Mouse (Mus musculus) forebrain, embryonic 12.5 days (tissue): ENCODE data around the gene Lancl2. TPM values are rescaled to one million over a fixed set of nuclear protein-coding genes. Genes with fewer than 3 reads are reported as not detected.

Source experiments
- ATAC-seq: fragments of 200-750 bp; cut with Nextera tagmentation; 2 replicates; pipeline ENCODE4 v1.8.0; 2017; ENCODE audit warnings: moderate TSS enrichment; ENCODE audit not compliant: low FRiP score
- H3K27ac ChIP-seq: fragments of 300-500 bp; sonication (generic); 2 replicates; pipeline ENCODE4 v1.5.1; 2016; ENCODE audit warnings: mild to moderate bottlenecking
- H3K27me3 ChIP-seq: fragments of 300-500 bp; sonication (generic); 2 replicates; pipeline ENCODE4 v1.6.1; 2016; ENCODE audit warnings: mild to moderate bottlenecking
- H3K36me3 ChIP-seq: fragments of 300-500 bp; sonication (generic); replicated peaks from 2 replicates; pipeline ENCODE4 v1.6.1; 2016; ENCODE audit warnings: mild to moderate bottlenecking
- H3K4me1 ChIP-seq: fragments of 300-500 bp; sonication (generic); 2 replicates; pipeline ENCODE4 v1.6.1; 2016
- H3K4me2 ChIP-seq: fragments of 300-500 bp; sonication (generic); 2 replicates; pipeline ENCODE4 v1.6.1; 2016; ENCODE audit warnings: mild to moderate bottlenecking, moderate library complexity
- H3K4me3 ChIP-seq: fragments of 300-500 bp; sonication (generic); replicated peaks from 2 replicates; pipeline ENCODE4 v1.5.1; 2016; ENCODE audit warnings: mild to moderate bottlenecking
- H3K9ac ChIP-seq: fragments of 300-500 bp; sonication (generic); 2 replicates; pipeline ENCODE4 v1.6.1; 2016; ENCODE audit warnings: mild to moderate bottlenecking
- H3K9me3 ChIP-seq: fragments of 300-500 bp; sonication (generic); 2 replicates; pipeline ENCODE4 v1.6.1; 2016
- whole genome bisulfite sequencing: fragments of 180-500 bp; shearing (Covaris S2); methylation state at CpG from one replicate; pipeline ENCODE4 v1.1.7; 2016; 5-methylcytosine and 5-hydroxymethylcytosine counted together
- polyA plus RNA-seq: library from polyadenylated mRNA; unstranded; fragments of >200 nt; fragmentation: Nextera tagmentation; extraction: Ambion mirVana; gene quantifications from 2 replicates; pipeline ENCODE4 v1.2.1, GENCODE M21; 2016

Gene Lancl2
- 59.9 and 60.5 TPM in 2 replicates for polyA plus RNA-seq

DNA sequence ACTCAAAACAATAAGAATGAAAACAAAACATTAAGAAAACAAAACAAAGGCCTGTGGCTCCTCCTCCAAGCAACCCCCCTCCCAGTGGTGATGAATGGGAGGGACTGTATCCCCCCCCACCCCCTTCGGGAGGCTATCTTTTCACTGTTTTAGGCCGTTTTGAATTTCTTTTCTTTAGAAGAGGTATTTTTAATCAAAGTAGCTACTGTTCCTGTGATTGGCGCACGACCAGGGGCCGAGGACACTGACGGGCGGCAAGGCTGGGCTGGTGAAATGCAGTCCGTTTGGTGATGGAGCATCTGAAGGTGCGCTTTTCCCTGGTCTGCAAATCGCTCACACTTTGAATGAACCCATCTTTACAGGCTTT, at the start of gene Lancl2:
Gene Lancl2 (plus strand): TSS at position 165 of the 367 bp plus-strand sequence.
- ATAC-seq = peak; percentile 47
- H3K9ac ChIP-seq = peak within 1 kb of the TSS; percentile 84

DNA sequence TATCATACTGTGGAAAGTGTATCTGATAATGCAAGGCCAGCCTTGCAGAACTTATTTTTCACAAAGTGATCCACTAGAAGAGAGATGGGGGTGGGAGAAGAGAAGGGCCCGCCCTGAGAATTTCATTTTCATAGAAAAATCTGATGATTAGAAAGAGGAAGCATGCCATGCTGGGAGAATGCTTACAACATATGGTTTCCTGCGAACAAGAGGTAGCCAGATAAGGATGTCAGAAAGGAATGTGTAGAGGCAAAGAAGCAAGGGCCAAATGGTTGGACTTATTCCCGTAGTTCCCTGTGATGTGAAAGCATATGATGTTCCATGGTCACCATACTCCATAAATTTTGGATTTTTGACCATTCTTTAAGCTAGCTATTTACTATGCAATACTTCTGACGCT, 41.0 kb upstream of the Lancl2 start:
- H3K36me3 ChIP-seq = no peaks in the 10 kb centered on the region
- H3K9ac ChIP-seq = no peak overlapping the region
- H3K27ac ChIP-seq = no peak overlapping the region
- H3K4me1 ChIP-seq = no peaks in the 10 kb centered on the region
- no peak overlapping the region for H3K4me3 ChIP-seq
- no peaks in the 10 kb centered on the region for H3K27me3 ChIP-seq
- no peak overlapping the region for H3K4me2 ChIP-seq
- no peak for ATAC-seq
- H3K9me3 ChIP-seq = no peaks in the 10 kb centered on the region
- 90% methylated on average over 4 of the region's 4 CpGs for WGBS

More for the DNA sequence above, at the start of gene Lancl2:
- Histone ChIP-seq H3K9me3 (no peaks in the 10 kb centered on the region), H3K36me3 (no peaks in the 10 kb centered on the region), H3K4me1 (peaks cover 21% of the 10 kb centered on the region), H3K27me3 (no peaks in the 10 kb centered on the region), H3K4me3 (peak within 1 kb of the TSS; percentile 78), H3K27ac (peak within 1 kb of the TSS; percentile 98), H3K4me2 (peak within 1 kb of the TSS; percentile 64)
- WGBS = 0% methylated on average over 10 of the region's 10 CpGs

DNA sequence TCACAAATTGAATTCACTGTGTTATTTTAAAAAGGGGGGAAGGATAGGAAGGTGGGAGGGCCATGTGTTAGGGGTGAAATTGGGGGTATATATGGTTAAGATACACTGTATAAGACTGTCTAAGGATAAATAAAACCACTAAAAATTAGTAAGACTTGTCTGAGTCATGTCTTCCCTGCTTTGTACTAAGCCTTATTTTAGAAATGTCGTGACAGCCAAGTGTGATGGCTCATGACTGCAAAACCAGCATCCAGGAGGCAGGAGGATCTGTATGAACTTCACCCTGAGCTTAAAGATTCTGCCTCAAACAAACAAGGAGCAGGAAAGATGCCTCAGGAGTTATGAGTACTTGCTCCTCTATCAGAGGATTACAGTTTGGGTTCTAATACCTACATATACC, 18.2 kb upstream of the Lancl2 start:
- Histone ChIP-seq H3K4me3 (no peak overlapping the region), H3K9ac (no peak overlapping the region), H3K27me3 (no peaks in the 10 kb centered on the region), H3K27ac (no peak overlapping the region), H3K36me3 (peaks cover 4% of the 10 kb centered on the region; the same call in 1 of the 2 replicates), H3K4me1 (no peaks in the 10 kb centered on the region), H3K9me3 (no peaks in the 10 kb centered on the region), H3K4me2 (no peak overlapping the region)
- 92% methylated on average over 1 of the region's 1 CpGs for WGBS
- no peak for ATAC-seq

DNA sequence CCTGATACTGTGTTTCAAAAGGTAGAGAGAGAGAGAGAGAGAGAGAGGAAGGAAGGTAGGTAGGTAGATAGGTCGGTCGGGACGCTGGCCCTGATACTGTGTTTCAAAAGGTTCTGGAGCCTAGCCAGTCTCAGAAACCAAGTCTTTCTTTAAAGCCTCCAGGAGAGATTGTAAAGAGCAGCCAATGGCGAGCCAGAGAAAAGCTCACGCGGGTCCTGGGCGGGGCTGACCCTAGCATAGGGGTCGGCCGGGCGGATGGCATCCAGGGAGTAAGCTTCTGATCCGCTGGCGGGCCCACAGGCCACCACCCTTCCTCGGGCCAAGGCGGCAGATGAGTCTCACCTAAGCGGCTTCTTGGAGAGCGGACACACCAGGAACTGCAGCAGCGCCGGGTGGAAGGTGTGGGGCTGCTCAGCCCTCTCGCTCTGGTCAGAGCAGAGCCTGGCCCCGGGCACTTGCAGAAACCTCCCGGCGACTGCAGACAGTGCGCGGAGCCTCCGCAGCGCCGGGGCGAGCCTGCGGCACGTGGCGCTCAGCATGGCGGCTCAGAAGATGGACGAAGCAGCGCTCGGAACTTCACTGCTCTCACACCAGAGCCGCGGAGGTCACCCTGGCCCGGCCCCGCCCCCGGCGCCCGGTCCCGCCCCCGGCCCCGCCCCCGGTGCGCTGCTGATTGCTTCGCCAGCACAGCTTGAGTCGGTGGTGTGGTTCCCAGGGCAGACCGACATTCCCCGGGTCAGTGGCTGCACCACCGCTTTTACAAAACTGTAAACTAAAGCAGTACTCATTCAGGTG, 10.7 kb upstream of the Lancl2 start, which contains the start of gene Pyurf:
Gene Pyurf (minus strand): TSS at position 612 of the 795 bp plus-strand sequence.
- Histone ChIP-seq H3K9me3 (no peaks in the 10 kb centered on the region), H3K4me3 (peak within 1 kb of the TSS; percentile 76), H3K9ac (peak within 1 kb of the TSS; percentile 71), H3K27ac (peak within 1 kb of the TSS; percentile 85), H3K27me3 (0 out of 2 replicates have a peak, but pooled peaks cover 5% of the 10 kb centered on the region), H3K4me1 (0 out of 2 replicates have a peak, but pooled peaks cover 8% of the 10 kb centered on the region), H3K4me2 (peak within 1 kb of the TSS; percentile 68), H3K36me3 (no peaks in the 10 kb centered on the region; the same call in 1 of the 2 replicates)
- peak; percentile 97 for ATAC-seq
- WGBS = under 1% methylated on average over 52 of the region's 52 CpGs

DNA sequence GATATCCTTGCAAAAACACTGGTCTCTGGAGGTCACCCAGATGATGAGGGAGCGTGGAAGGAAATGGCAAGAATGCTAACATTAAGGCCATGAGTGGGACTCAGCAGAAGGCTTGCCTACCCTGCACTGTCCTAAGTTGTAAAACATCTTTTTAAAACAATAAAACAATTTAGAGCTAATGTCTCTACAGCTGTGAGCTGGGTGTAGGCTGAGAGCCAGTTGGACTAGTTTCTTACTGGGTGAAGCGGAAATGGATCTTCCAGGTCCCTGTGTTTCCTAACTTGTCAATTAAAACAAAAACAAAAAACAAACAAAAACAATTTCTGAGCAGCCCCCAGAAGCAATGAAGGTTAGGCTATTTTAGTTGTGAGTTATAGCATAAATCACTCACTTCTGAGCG, 9.2 kb upstream of the Lancl2 start:
- no peak for ATAC-seq
- 0 out of 2 replicates have a peak, but pooled peaks cover 5% of the 10 kb centered on the region for H3K27me3 ChIP-seq
- H3K9ac ChIP-seq = no peak overlapping the region
- no peak overlapping the region for H3K4me2 ChIP-seq
- 87% methylated on average over 3 of the region's 3 CpGs for WGBS
- H3K4me1 ChIP-seq = 0 out of 2 replicates have a peak, but pooled peaks cover 8% of the 10 kb centered on the region
- H3K9me3 ChIP-seq = no peaks in the 10 kb centered on the region
- no peaks in the 10 kb centered on the region for H3K36me3 ChIP-seq
- no peak overlapping the region for H3K27ac ChIP-seq
- H3K4me3 ChIP-seq = no peak overlapping the region

DNA sequence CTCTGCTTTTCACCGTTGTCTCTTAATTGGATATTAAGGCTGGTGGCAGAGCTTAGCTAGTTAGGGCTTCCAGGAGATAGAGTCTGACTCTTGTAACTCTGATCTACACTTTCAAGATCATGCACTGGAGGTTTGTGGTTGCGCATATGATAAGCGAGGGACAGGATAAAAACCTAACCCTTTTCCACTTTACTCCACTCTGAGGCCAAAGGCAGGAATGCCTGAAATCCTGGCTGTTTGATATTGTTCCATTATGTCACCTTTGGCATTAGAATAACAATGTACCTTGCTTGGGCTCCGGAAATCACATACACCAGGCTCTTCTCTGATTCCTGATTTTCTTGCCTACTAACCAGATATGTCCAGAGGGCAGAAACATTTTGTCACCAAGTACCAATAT, 654 bp upstream of the Lancl2 start:
- peak overlapping the region; percentile 98 for H3K27ac ChIP-seq
- peak overlapping the region; percentile 64 for H3K4me2 ChIP-seq
- 51% methylated on average over 4 of the region's 4 CpGs for WGBS
- peaks cover 21% of the 10 kb centered on the region for H3K4me1 ChIP-seq
- H3K36me3 ChIP-seq = no peaks in the 10 kb centered on the region
- H3K9me3 ChIP-seq = no peaks in the 10 kb centered on the region
- peak overlapping the region; percentile 78; the same call in 1 of the 2 replicates for H3K4me3 ChIP-seq
- H3K27me3 ChIP-seq = no peaks in the 10 kb centered on the region
- no peak for ATAC-seq
- no peak overlapping the region for H3K9ac ChIP-seq

DNA sequence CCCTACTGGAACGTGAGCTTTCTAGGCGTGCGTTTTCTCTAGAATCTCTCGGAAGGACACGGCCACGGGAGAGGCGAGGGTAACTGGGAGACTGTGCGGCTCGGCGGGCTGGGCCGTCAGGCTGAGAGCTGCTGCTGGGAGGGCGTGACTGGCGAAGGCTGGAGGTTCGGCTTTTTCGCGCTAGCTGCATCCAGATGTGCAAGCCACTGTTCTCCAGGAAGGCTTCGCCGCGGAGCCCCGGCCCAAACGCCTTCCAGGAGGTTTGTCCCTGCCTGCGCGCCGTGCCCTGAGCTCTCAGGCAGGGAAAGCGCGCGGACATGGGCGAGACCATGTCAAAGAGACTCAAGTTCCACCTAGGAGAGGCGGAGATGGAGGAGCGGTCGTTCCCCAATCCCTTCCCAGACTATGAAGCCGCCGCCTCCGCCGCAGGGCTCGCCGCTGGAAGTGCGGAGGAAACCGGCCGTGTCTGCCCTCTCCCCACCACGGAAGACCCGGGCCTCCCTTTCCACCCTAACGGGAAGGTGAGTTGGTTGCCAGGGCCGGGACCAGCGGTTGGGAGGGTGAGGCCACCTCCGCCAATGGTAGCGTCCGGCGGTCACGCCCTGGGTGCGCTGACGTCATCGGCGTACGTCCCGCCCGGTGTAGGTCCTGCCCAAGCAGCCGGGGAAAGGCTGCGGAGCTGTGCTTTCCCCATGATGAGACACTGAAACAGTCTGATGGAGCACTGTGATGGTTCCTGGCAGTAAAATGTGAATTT, 581 bp downstream of the Lancl2 start:
- peak overlapping the region; percentile 98 for H3K27ac ChIP-seq
- no peaks in the 10 kb centered on the region for H3K36me3 ChIP-seq
- H3K9ac ChIP-seq = peak overlapping the region; percentile 84
- peak overlapping the region; percentile 78 for H3K4me3 ChIP-seq
- H3K27me3 ChIP-seq = no peaks in the 10 kb centered on the region
- H3K9me3 ChIP-seq = no peaks in the 10 kb centered on the region
- H3K4me1 ChIP-seq = peaks cover 21% of the 10 kb centered on the region
- WGBS = under 1% methylated on average over 59 of the region's 59 CpGs
- ATAC-seq = peak; percentile 99
- peak overlapping the region; percentile 64 for H3K4me2 ChIP-seq

DNA sequence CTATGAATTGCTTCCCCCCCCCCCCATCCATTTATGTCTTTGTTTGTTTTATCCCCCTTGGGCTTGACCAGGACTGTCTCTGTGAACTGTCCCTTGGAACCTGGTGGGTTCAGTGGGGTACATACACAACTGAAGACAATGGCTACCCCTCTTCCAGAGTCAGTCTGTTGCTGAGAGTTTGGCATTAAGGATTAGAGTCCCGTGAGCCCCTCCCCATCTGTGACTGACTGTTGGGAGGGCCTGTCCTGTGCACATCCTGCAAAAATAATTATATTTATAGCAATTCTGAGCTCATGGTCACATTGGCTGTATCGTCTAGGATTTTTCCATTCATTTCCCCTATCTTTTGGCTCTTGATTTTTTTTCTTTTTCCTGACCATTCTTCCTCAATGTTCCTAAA, 1.4 kb downstream of the Lancl2 start:
- peak; percentile 42 for ATAC-seq
- Histone ChIP-seq H3K9me3 (no peaks in the 10 kb centered on the region), H3K4me1 (peaks cover 21% of the 10 kb centered on the region), H3K27ac (peak overlapping the region; percentile 98), H3K9ac (peak overlapping the region; percentile 84), H3K36me3 (no peaks in the 10 kb centered on the region), H3K4me2 (peak overlapping the region; percentile 64), H3K27me3 (no peaks in the 10 kb centered on the region), H3K4me3 (peak overlapping the region; percentile 78)
- WGBS = 29% methylated on average over 2 of the region's 2 CpGs

DNA sequence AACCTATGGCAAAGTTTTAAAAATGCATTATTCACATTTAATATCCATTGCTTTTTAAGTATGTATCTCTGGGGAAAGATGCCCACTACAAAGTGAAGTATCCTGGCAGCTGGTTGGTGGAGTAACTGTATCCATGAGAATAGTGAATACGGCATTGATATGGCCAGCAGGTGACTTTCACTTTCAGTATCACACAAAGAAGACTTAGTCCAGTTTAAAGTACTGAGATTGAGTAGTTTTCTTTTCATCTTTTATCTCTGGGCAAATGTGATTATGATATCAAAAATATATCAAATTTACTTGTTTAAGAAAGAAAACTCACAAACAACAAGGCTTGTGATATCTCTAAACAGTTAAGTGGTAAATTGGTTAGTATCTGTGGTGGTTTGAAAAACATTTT, 4.4 kb downstream of the Lancl2 start:
- WGBS = 91% methylated on average over 1 of the region's 1 CpGs
- ATAC-seq = no peak
- no peak overlapping the region for H3K9ac ChIP-seq
- H3K27me3 ChIP-seq = no peaks in the 10 kb centered on the region
- H3K4me2 ChIP-seq = no peak overlapping the region
- H3K4me1 ChIP-seq = peaks cover 13% of the 10 kb centered on the region
- H3K9me3 ChIP-seq = no peaks in the 10 kb centered on the region
- H3K27ac ChIP-seq = no peak overlapping the region
- H3K36me3 ChIP-seq = no peaks in the 10 kb centered on the region
- H3K4me3 ChIP-seq = no peak overlapping the region

DNA sequence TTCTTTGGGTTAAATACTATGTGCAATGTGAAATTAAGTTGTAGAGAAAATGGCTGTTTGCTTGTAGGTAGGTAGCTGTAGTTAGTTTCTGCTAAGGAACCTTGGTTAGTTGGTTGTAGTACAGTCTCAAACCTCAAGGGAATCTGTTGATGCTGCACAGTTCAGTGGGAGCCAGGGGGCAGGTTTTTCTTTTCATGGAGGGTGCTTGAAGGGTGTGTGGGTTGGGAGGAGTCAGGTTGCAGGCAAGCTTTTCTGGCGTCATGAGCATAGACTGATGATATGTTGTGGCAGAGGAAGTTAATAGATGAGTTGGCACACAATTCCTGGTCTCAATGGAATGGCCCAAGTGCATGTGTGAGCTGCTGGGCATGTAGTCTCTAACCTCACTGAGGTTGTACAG, 9.4 kb downstream of the Lancl2 start:
- H3K27ac ChIP-seq = no peak overlapping the region
- H3K4me2 ChIP-seq = no peak overlapping the region
- no peaks in the 10 kb centered on the region for H3K36me3 ChIP-seq
- WGBS = 35% methylated on average over 1 of the region's 1 CpGs
- 0 out of 2 replicates have a peak, but pooled peaks cover 4% of the 10 kb centered on the region for H3K9me3 ChIP-seq
- H3K27me3 ChIP-seq = no peaks in the 10 kb centered on the region
- H3K9ac ChIP-seq = no peak overlapping the region
- no peak for ATAC-seq
- H3K4me3 ChIP-seq = no peak overlapping the region
- H3K4me1 ChIP-seq = no peaks in the 10 kb centered on the region

DNA sequence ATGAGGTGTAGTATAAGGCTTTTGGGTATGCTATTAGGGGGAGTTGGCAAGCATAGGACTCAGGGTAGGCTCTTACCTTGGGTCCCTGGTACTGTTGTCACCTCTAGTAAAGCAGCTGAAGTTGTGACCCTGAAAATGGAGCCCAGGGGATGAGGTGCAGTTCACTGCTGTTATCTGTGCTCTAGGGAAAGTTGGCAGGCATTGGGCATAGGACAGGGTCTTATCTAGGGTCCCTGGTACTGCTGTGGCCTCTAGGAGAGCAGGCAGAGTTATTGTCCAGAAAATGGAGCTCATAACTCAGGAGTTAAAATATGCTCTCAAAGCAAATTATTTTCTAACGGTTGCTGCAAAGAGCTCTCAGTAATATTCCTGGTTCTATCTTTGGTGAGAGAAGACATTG, 19.0 kb downstream of the Lancl2 start:
- H3K4me3 ChIP-seq = no peak overlapping the region
- no peak overlapping the region for H3K9ac ChIP-seq
- no peaks in the 10 kb centered on the region for H3K4me1 ChIP-seq
- H3K9me3 ChIP-seq = no peaks in the 10 kb centered on the region
- ATAC-seq = no peak
- 97% methylated on average over 1 of the region's 1 CpGs for WGBS
- H3K4me2 ChIP-seq = no peak overlapping the region
- H3K27ac ChIP-seq = no peak overlapping the region
- peaks cover 18% of the 10 kb centered on the region; the same call in 1 of the 2 replicates for H3K36me3 ChIP-seq
- no peaks in the 10 kb centered on the region for H3K27me3 ChIP-seq

DNA sequence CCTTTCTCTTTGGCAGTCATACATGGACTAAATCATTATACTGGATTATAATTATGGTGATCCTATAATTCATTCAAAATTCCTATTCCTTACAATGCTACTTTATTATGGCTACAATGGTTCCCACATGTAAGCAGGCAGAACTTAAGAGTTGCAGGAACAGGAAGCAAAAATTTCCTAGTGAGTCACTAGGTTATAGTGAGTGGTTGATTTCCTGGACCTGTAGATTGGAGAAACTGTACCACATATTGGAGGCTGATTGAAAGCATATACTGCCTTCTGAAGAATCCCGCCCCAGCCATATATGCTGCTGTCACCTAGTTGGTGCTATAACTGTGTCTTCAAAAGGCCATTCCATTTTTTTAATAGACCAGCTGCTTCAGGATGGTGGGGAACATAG, 40.4 kb downstream of the Lancl2 start:
- ATAC-seq = no peak
- 96% methylated on average over 1 of the region's 1 CpGs for WGBS
- Histone ChIP-seq H3K4me1 (no peaks in the 10 kb centered on the region), H3K9me3 (no peaks in the 10 kb centered on the region), H3K27me3 (no peaks in the 10 kb centered on the region), H3K9ac (no peak overlapping the region), H3K27ac (no peak overlapping the region), H3K4me3 (no peak overlapping the region), H3K4me2 (no peak overlapping the region), H3K36me3 (peaks cover 7% of the 10 kb centered on the region)
